10 mouse cellular contexts compared by ENCODE assay signal in the genomic region with DNA sequence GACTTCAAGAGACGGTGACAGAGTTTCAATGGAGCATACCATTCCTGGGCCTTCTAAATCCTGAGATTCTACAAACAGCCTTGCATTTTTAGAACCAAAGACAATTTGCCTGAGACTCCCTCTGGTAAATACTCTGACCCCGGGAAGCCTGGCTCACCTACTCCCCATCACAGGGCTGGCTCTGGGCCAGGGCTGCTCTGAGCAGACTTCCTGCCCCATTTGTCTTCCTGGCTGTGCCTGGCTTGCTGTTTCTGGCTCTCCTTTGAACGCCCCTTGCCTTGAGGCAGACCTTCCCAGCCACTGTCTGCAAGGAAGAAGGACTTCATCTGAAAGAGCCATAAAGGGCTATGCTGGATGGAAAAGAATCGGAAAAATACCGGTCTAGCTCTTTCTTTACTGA.
DNase-seq lines count a peak whose midpoint lies in the region; ATAC-seq and TF ChIP-seq lines count a peak whose summit lies in the region.
"Had no signal": no experiment of that assay in that cellular context is flagged by ENCODE, and none has a peak within 500 bp of the region (broad histone marks: within the 10 kb centered on the region; RNA-seq: fewer than 3 reads in every experiment).

No protein-coding gene starts in this region.

- peaks cover 21% of the 10 kb centered on the region for H3K36me3 ChIP-seq in embryonic facial prominence, embryonic 12.5 days
- peaks cover 13% of the 10 kb centered on the region; the same call in 1 of the 2 replicates for H3K36me3 ChIP-seq in embryonic facial prominence, embryonic 10.5 days (replicated peaks)
- H3K36me3 ChIP-seq in heart, embryonic 12.5 days: peaks cover 18% of the 10 kb centered on the region
- peaks cover 62% of the 10 kb centered on the region for H3K36me3 ChIP-seq in limb, embryonic 12.5 days
- no peaks in the 10 kb centered on the region for H3K36me3 ChIP-seq in forebrain, postnatal 0 days (ENCODE audit: insufficient read depth)

- H3K4me3 ChIP-seq in embryonic facial prominence, embryonic 12.5 days: no peak overlapping the region
- no peak overlapping the region for H3K4me3 ChIP-seq in embryonic facial prominence, embryonic 10.5 days
- H3K4me3 ChIP-seq in heart, embryonic 12.5 days: no peak overlapping the region
- no peak overlapping the region for H3K4me3 ChIP-seq in limb, embryonic 12.5 days (replicated peaks)
- no peak overlapping the region for H3K4me3 ChIP-seq in forebrain, postnatal 0 days (ENCODE audit: low read depth, low read length)

- WGBS in embryonic facial prominence, embryonic 12.5 days: 66% methylated on average over 5 of the region's 5 CpGs
- WGBS in embryonic facial prominence, embryonic 10.5 days: 78% methylated on average over 5 of the region's 5 CpGs
- 58% methylated on average over 5 of the region's 5 CpGs for WGBS in heart, embryonic 12.5 days
- WGBS in limb, embryonic 12.5 days: 47% methylated on average over 5 of the region's 5 CpGs
- WGBS in forebrain, postnatal 0 days: 58% methylated on average over 5 of the region's 5 CpGs

- H3K9ac ChIP-seq in embryonic facial prominence, embryonic 12.5 days: no peak overlapping the region
- no peak overlapping the region for H3K9ac ChIP-seq in heart, embryonic 12.5 days
- no peak overlapping the region for H3K9ac ChIP-seq in limb, embryonic 12.5 days (replicated peaks)
- no peak overlapping the region for H3K9ac ChIP-seq in forebrain, postnatal 0 days

- H3K4me2 ChIP-seq in embryonic facial prominence, embryonic 12.5 days (replicated peaks): no peak overlapping the region
- no peak overlapping the region for H3K4me2 ChIP-seq in heart, embryonic 12.5 days
- no peak overlapping the region for H3K4me2 ChIP-seq in limb, embryonic 12.5 days
- no peak overlapping the region for H3K4me2 ChIP-seq in forebrain, postnatal 0 days (ENCODE audit: low read depth)

- no peaks in the 10 kb centered on the region for H3K27me3 ChIP-seq in embryonic facial prominence, embryonic 12.5 days
- no peaks in the 10 kb centered on the region for H3K27me3 ChIP-seq in embryonic facial prominence, embryonic 10.5 days (replicated peaks; ENCODE audit: low read depth, poor library complexity, severe bottlenecking)
- H3K27me3 ChIP-seq in heart, embryonic 12.5 days (replicated peaks): no peaks in the 10 kb centered on the region
- H3K27me3 ChIP-seq in limb, embryonic 12.5 days: no peaks in the 10 kb centered on the region
- H3K27me3 ChIP-seq in forebrain, postnatal 0 days (ENCODE audit: insufficient read depth, low read length): no peaks in the 10 kb centered on the region
- H3K27me3 ChIP-seq: CH12.LX had no signal

- peaks cover 4% of the 10 kb centered on the region for H3K4me1 ChIP-seq in embryonic facial prominence, embryonic 12.5 days
- H3K4me1 ChIP-seq in embryonic facial prominence, embryonic 10.5 days: peaks cover 11% of the 10 kb centered on the region
- H3K4me1 ChIP-seq in heart, embryonic 12.5 days (replicated peaks): peaks cover 14% of the 10 kb centered on the region
- peaks cover 13% of the 10 kb centered on the region for H3K4me1 ChIP-seq in limb, embryonic 12.5 days (replicated peaks)
- no peaks in the 10 kb centered on the region for H3K4me1 ChIP-seq in forebrain, postnatal 0 days (ENCODE audit: insufficient read depth)

- TF ChIP-seq CTCF in forebrain, postnatal 0 days (IDR thresholded peaks at IDR 0.05; ENCODE audit: low read depth): no peak

- no peaks in the 10 kb centered on the region for H3K9me3 ChIP-seq in embryonic facial prominence, embryonic 12.5 days
- H3K9me3 ChIP-seq in embryonic facial prominence, embryonic 10.5 days: no peaks in the 10 kb centered on the region
- no peaks in the 10 kb centered on the region for H3K9me3 ChIP-seq in heart, embryonic 12.5 days (replicated peaks)
- H3K9me3 ChIP-seq in limb, embryonic 12.5 days: no peaks in the 10 kb centered on the region
- H3K9me3 ChIP-seq in forebrain, postnatal 0 days (ENCODE audit: low read length): no peaks in the 10 kb centered on the region

- peak overlapping the region; percentile 70 for H3K27ac ChIP-seq in embryonic facial prominence, embryonic 12.5 days
- H3K27ac ChIP-seq in embryonic facial prominence, embryonic 10.5 days (replicated peaks): no peak overlapping the region
- H3K27ac ChIP-seq in heart, embryonic 12.5 days (ENCODE audit: poor library complexity, severe bottlenecking): no peak overlapping the region
- peak overlapping the region; percentile 70 for H3K27ac ChIP-seq in limb, embryonic 12.5 days
- no peak overlapping the region for H3K27ac ChIP-seq in forebrain, postnatal 0 days (ENCODE audit: low read depth, low read length)

- no peak for DNase-seq in embryonic facial prominence, embryonic 10.5 days (ENCODE audit: low spot score)
- peak; percentile 46 for DNase-seq in CD4-positive helper T cell, adult 2 months (ENCODE audit: low read depth, low spot score)
- DNase-seq in forebrain, postnatal 0 days: no peak
- DNase-seq in frontal cortex, postnatal 14 days (ENCODE audit: low spot score in 2 of 2): no peak
- no peak for DNase-seq in frontal cortex, postnatal 25 days (ENCODE audit: low spot score in 2 of 2)
- DNase-seq: right cerebral cortex, postnatal 4 days had no signal

- no peak for ATAC-seq in embryonic facial prominence, embryonic 12.5 days (ENCODE audit: insufficient number of reproducible peaks, insufficient read depth, low FRiP score, low TSS enrichment)
- ATAC-seq in heart, embryonic 12.5 days (ENCODE audit: insufficient number of reproducible peaks, low FRiP score): 0 out of 2 replicates have a peak, but pooled peaks have one; percentile 41
- ATAC-seq in limb, embryonic 12.5 days (ENCODE audit: insufficient number of reproducible peaks, insufficient read depth, low FRiP score, low TSS enrichment, low read depth): no peak
- ATAC-seq in forebrain, postnatal 0 days: no peak

Comparison
In these comparisons a context has a peak if more than half of its experiments do, and no peak if none do; other contexts are left out.
1. H3K27ac ChIP-seq: peak in embryonic facial prominence, embryonic 12.5 days (single experiment) and limb, embryonic 12.5 days (single experiment); none in embryonic facial prominence, embryonic 10.5 days (single experiment), heart, embryonic 12.5 days (single experiment) and forebrain, postnatal 0 days (single experiment).